Mouse (Mus musculus): ENCODE data around the gene Fsip1. TPM values are rescaled to one million over a fixed set of nuclear protein-coding genes. Genes with fewer than 3 reads are reported as not detected.

The Fsip1 gene
- polyA plus RNA-seq, 1 experiment = 0.58 TPM

DNA sequence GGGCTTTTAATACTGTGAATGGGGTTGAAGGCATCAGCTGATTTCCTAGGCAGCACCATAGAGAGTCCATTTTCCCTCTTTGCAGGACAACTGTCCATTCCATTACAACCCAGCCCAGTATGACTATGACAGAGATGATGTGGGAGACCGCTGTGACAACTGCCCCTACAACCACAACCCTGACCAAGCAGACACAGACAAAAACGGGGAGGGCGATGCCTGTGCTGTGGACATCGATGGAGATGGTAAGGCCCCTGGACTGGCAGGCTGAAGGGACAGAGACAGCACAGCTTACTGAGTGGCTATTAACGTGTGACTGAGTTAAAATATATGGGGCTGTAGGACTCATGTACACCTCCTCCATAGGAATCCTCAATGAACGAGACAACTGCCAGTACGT is 136.0 kb downstream of the Fsip1 start:
- no peak for TF ChIP-seq POLR2A (IDR thresholded peaks at IDR 0.05; ENCODE audit: borderline replicate concordance, low read depth, low read length)
- Histone ChIP-seq H3K4me3 (ENCODE audit: insufficient read depth, low read length) (no peak overlapping the region), H3K27ac (ENCODE audit: insufficient read depth, low read depth, low read length) (no peak overlapping the region), H3K4me1 (ENCODE audit: control insufficient read depth, insufficient read depth, low read length) (no peaks in the 10 kb centered on the region)

DNA sequence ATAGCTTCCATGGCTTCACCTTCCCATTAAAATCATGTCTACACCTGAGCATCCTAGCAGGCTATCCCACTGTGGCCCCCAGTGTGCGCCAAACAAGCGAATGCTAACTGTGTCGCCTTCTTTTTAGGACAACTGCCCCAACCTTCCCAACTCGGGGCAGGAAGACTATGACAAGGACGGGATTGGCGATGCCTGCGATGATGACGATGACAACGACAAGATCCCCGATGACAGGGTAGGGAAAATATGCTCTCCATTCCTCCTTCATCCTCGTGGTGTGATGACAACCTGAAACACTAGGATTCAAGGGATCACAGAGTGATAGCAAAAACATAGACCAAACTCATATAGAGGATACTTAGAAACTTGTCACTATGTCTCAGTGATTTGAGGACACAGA is 136.7 kb downstream of the Fsip1 start:
- TF ChIP-seq CTCF (IDR thresholded peaks at IDR 0.05; ENCODE audit: low read depth, low read length) (no peak), POLR2A (IDR thresholded peaks at IDR 0.05; ENCODE audit: borderline replicate concordance, low read depth, low read length) (no peak)
- H3K4me3 ChIP-seq (ENCODE audit: insufficient read depth, low read length) = no peak overlapping the region
- H3K4me1 ChIP-seq (ENCODE audit: control insufficient read depth, insufficient read depth, low read length) = no peaks in the 10 kb centered on the region
- H3K27ac ChIP-seq (ENCODE audit: insufficient read depth, low read depth, low read length) = no peak overlapping the region

GRCm38 (mm10) chr2:118119684-118120083 is 137.1 kb downstream of the Fsip1 start:
- Histone ChIP-seq H3K4me1 (ENCODE audit: control insufficient read depth, insufficient read depth, low read length) (no peaks in the 10 kb centered on the region), H3K4me3 (ENCODE audit: insufficient read depth, low read length) (no peak overlapping the region), H3K27ac (ENCODE audit: insufficient read depth, low read depth, low read length) (no peak overlapping the region)
- TF ChIP-seq CTCF (IDR thresholded peaks at IDR 0.05; ENCODE audit: low read depth, low read length) (no peak), POLR2A (IDR thresholded peaks at IDR 0.05; ENCODE audit: borderline replicate concordance, low read depth, low read length) (no peak)

DNA sequence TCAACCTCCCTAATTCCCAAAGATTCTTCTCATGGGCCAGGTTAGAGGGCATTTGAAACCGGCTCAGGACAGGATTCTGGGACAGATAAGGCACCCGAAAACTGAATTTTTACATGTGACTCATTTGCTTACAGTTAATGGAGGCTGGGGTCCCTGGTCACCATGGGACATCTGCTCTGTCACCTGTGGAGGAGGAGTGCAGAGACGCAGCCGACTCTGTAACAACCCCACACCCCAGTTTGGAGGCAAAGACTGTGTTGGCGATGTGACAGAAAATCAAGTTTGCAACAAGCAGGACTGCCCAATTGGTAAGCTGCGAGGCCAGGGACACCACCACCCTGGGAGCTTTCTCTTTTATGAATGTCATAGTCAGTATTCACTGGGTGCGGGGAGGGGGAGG is 138.3 kb downstream of the Fsip1 start:
- no peak overlapping the region for H3K4me3 ChIP-seq (ENCODE audit: insufficient read depth, low read length)

DNA sequence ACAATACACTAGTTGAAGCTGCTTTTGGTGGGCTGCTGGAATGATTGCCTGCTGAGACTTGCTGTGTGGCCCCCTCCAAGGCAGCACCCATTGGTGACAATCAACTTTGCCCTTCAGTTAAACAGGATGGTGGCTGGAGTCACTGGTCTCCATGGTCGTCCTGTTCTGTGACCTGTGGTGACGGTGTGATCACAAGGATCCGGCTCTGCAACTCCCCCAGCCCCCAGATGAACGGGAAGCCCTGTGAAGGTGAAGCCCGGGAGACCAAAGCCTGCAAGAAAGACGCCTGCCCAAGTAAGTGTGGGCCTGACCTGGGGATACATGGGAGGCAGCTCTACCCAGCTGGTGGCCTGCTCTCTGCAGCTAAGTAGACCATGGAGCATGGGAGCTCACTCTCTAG is 138.7 kb downstream of the Fsip1 start:
- no peaks in the 10 kb centered on the region for H3K4me1 ChIP-seq (ENCODE audit: control insufficient read depth, insufficient read depth, low read length)
- no peak overlapping the region for H3K4me3 ChIP-seq (ENCODE audit: insufficient read depth, low read length)
- TF ChIP-seq CTCF (IDR thresholded peaks at IDR 0.05; ENCODE audit: low read depth, low read length) (no peak), POLR2A (IDR thresholded peaks at IDR 0.05; ENCODE audit: borderline replicate concordance, low read depth, low read length) (no peak)
- H3K27ac ChIP-seq (ENCODE audit: insufficient read depth, low read depth, low read length) = no peak overlapping the region

More for the DNA sequence above, 138.3 kb downstream of the Fsip1 start:
- Histone ChIP-seq H3K4me1 (ENCODE audit: control insufficient read depth, insufficient read depth, low read length) (no peaks in the 10 kb centered on the region), H3K27ac (ENCODE audit: insufficient read depth, low read depth, low read length) (no peak overlapping the region)
- no peak for TF ChIP-seq CTCF (IDR thresholded peaks at IDR 0.05; ENCODE audit: low read depth, low read length)
- no peak for TF ChIP-seq POLR2A (IDR thresholded peaks at IDR 0.05; ENCODE audit: borderline replicate concordance, low read depth, low read length)

- TF ChIP-seq CTCF (IDR thresholded peaks at IDR 0.05; ENCODE audit: low read depth, low read length) = no peak
- TF ChIP-seq POLR2A (IDR thresholded peaks at IDR 0.05; ENCODE audit: borderline replicate concordance, low read depth, low read length) = no peak
- H3K27ac ChIP-seq (ENCODE audit: insufficient read depth, low read depth, low read length) = no peak overlapping the region
- no peaks in the 10 kb centered on the region for H3K4me1 ChIP-seq (ENCODE audit: control insufficient read depth, insufficient read depth, low read length)
- no peak overlapping the region for H3K4me3 ChIP-seq (ENCODE audit: insufficient read depth, low read length)
Observed at GRCm38 (mm10) chr2:118117401-118117800, 139.4 kb downstream of the Fsip1 start.

DNA sequence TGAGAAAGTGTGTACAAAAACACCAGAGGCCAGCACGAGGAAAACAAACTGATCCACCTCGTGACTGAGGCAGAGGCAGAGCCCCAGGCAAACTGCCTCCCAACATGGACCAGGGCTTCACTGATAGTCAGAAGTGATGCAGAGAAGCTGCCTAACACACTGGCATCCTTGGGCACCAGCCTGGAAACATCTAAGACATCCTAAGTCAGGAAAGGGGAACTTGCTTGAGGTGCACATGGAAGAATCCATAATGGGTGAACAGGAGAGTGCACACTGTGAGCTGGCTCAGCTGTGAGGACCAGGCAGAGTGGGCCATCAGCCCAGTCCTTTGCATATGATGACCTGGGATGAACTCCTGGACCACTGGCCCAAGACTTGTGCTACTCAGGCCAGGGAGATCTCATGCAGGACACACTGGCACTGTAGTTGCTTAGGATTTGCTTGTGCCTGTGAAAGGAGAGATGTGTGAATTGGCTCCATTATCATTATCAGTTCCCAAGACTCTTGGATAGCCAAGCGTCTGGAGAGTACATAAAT is 139.9 kb downstream of the Fsip1 start:
- H3K4me1 ChIP-seq (ENCODE audit: control insufficient read depth, insufficient read depth, low read length) = no peaks in the 10 kb centered on the region
- no peak for TF ChIP-seq POLR2A (IDR thresholded peaks at IDR 0.05; ENCODE audit: borderline replicate concordance, low read depth, low read length)
- TF ChIP-seq CTCF (IDR thresholded peaks at IDR 0.05; ENCODE audit: low read depth, low read length) = no peak
- no peak overlapping the region for H3K4me3 ChIP-seq (ENCODE audit: insufficient read depth, low read length)
- H3K27ac ChIP-seq (ENCODE audit: insufficient read depth, low read depth, low read length) = no peak overlapping the region

- Histone ChIP-seq H3K4me1 (ENCODE audit: control insufficient read depth, insufficient read depth, low read length) (no peaks in the 10 kb centered on the region), H3K27ac (ENCODE audit: insufficient read depth, low read depth, low read length) (no peak overlapping the region), H3K4me3 (ENCODE audit: insufficient read depth, low read length) (no peak overlapping the region)
- no peak for TF ChIP-seq CTCF (IDR thresholded peaks at IDR 0.05; ENCODE audit: low read depth, low read length)
- no peak for TF ChIP-seq POLR2A (IDR thresholded peaks at IDR 0.05; ENCODE audit: borderline replicate concordance, low read depth, low read length)
Observed at GRCm38 (mm10) chr2:118116180-118116579, 140.6 kb downstream of the Fsip1 start.

DNA sequence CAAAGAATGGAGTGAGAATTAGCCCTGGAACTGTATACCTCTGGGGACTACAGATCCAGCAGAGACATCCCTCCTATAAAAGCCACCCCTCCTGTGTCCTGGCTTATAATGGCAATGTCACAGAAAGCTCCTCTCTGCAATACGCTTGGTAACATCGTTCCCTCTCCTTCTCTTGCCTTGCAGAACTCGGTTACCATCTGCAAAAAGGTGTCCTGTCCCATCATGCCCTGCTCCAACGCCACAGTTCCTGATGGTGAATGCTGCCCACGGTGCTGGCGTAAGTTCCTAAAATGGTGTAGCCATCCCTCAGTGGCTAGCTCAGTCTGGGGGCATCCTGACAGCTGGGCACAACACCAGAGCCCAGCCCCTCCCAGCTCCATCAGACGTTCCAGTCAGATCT is 141.1 kb downstream of the Fsip1 start:
- Histone ChIP-seq H3K27ac (ENCODE audit: insufficient read depth, low read depth, low read length) (no peak overlapping the region), H3K4me3 (ENCODE audit: insufficient read depth, low read length) (no peak overlapping the region), H3K4me1 (ENCODE audit: control insufficient read depth, insufficient read depth, low read length) (no peaks in the 10 kb centered on the region)
- TF ChIP-seq POLR2A (IDR thresholded peaks at IDR 0.05; ENCODE audit: borderline replicate concordance, low read depth, low read length) = no peak

DNA sequence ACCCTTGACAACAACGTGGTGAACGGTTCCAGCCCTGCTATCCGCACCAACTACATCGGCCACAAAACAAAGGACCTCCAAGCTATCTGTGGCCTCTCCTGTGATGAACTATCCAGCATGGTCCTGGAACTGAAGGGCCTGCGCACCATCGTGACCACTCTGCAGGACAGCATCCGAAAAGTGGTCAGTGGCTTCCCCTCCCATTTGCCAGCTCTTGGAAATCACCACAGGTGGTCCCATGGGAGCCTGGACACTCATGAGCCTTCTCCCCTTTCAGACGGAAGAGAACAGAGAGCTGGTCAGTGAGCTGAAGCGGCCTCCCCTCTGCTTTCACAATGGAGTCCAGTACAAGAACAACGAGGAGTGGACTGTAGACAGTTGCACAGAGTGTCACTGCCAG is 142.1 kb downstream of the Fsip1 start:
- no peak overlapping the region for H3K4me3 ChIP-seq (ENCODE audit: insufficient read depth, low read length)
- TF ChIP-seq POLR2A (IDR thresholded peaks at IDR 0.05; ENCODE audit: borderline replicate concordance, low read depth, low read length) = no peak
- no peak for TF ChIP-seq CTCF (IDR thresholded peaks at IDR 0.05; ENCODE audit: low read depth, low read length)
- H3K27ac ChIP-seq (ENCODE audit: insufficient read depth, low read depth, low read length) = no peak overlapping the region
- no peaks in the 10 kb centered on the region for H3K4me1 ChIP-seq (ENCODE audit: control insufficient read depth, insufficient read depth, low read length)
